Mouse (Mus musculus) neural tube, embryonic 14.5 days (tissue): ENCODE measurements around the gene Zgrf1. TPM values are rescaled to one million over a fixed set of nuclear protein-coding genes. Genes with fewer than 3 reads are reported as not detected.

Experiments
- ATAC-seq: fragments of 200-750 bp; cut with Nextera tagmentation; 2 replicates; pipeline ENCODE4 v1.8.0; 2017; ENCODE audit warnings: low read depth, mild to moderate bottlenecking, moderate TSS enrichment, moderate library complexity
- H3K27ac ChIP-seq: fragments of 300-500 bp; sonication (generic); 2 replicates; pipeline ENCODE4 v1.5.1; 2014; ENCODE audit warnings: low read depth, mild to moderate bottlenecking, control low read depth, low read length, moderate library complexity, mixed read lengths
- H3K27me3 ChIP-seq: fragments of 300-500 bp; sonication (generic); 2 replicates; pipeline ENCODE4 v1.6.1; 2014; ENCODE audit warnings: low read length; ENCODE audit not compliant: control insufficient read depth, insufficient read depth
- H3K36me3 ChIP-seq: fragments of 300-500 bp; sonication (generic); 2 replicates; pipeline ENCODE4 v1.6.1; 2014; ENCODE audit warnings: low read length, mixed read lengths; ENCODE audit not compliant: control insufficient read depth, insufficient read depth
- H3K4me1 ChIP-seq: fragments of 300-500 bp; sonication (generic); 2 replicates; pipeline ENCODE4 v1.6.1; 2014; ENCODE audit warnings: low read length; ENCODE audit not compliant: control insufficient read depth, insufficient read depth
- H3K4me2 ChIP-seq: fragments of 300-500 bp; sonication (generic); 2 replicates; pipeline ENCODE4 v1.6.1; 2014; ENCODE audit warnings: mild to moderate bottlenecking, low read depth, low read length, control low read depth
- H3K4me3 ChIP-seq: fragments of 300-500 bp; sonication (generic); 2 replicates; pipeline ENCODE4 v1.5.1; 2014; ENCODE audit warnings: low read depth, low read length, control low read depth, mixed read lengths
- H3K9ac ChIP-seq: fragments of 300-500 bp; sonication (generic); replicated peaks from 2 replicates; pipeline ENCODE4 v1.6.1; 2014; ENCODE audit warnings: low read depth, mild to moderate bottlenecking, control low read depth, low read length, mixed read lengths
- H3K9me3 ChIP-seq: fragments of 300-500 bp; sonication (generic); 2 replicates; pipeline ENCODE4 v1.6.1; 2016; ENCODE audit warnings: low read length; ENCODE audit not compliant: control insufficient read depth
- WGBS: fragments of 180-500 bp; shearing (Covaris S2); extraction: QIAGEN DNeasy Blood & Tissue Kit; methylation state at CpG from one replicate; pipeline ENCODE4 v1.1.7; 2014; 5-methylcytosine and 5-hydroxymethylcytosine counted together
- polyA plus RNA-seq: library from polyadenylated mRNA; unstranded; fragments of >200 nt; fragmentation: Nextera tagmentation; extraction: Ambion mirVana; gene quantifications from 2 replicates; pipeline ENCODE4 v1.2.1, GENCODE M21; 2014

Zgrf1 gene
- 4.1 and 5.1 TPM in 2 replicates for polyA plus RNA-seq

DNA sequence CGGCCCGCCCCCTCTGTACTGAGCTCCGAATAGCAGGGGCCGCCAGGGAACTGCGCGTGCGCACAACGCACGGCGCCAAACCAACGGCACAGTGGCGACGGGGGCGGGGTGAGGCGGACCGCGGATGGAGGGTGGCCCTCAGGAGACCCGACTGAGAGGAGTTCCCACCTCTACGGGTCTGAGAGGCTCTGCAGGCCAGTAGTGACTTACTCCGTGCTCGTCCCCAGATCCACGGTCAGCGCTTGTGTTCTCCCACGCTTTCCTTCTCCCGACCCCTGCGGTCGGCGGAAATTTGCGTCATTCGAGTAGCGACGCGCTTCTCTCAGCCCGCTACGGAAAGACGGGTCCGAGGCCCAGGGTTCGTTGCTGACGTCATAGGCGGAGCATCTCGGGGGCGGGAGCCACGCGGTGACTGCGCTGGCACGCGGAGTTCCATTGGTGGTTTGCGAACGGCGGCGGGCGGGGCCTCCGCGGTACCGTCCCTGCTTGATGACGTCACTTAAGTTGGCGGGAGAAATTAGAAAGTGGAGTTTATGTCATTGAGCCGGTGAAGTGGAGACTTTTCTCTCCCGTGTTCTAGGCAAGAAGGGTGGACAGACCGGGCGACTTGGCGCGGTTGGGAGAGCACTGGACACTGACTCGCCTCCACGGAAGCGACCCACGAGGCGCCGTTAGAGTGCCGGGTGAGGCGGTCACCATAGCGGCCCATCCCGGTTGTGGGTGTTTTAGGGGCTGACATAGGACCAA, at the start of gene Zgrf1, which contains the start of gene Larp7:
TSS of gene Zgrf1 (plus strand) at position 517 of the 747 bp plus-strand sequence.
TSS of gene Larp7 (minus strand) at position 377 of the 747 bp plus-strand sequence.
- no peaks in the 10 kb centered on the region for H3K9me3 ChIP-seq
- no peaks in the 10 kb centered on the region for H3K27me3 ChIP-seq
- no peaks in the 10 kb centered on the region for H3K36me3 ChIP-seq
- ATAC-seq: peak; percentile 99
- H3K4me3 ChIP-seq: peak within 1 kb of the TSS; percentile 61
- under 1% methylated on average over 71 of the region's 73 CpGs for WGBS
- H3K9ac ChIP-seq: peak within 1 kb of the TSS; percentile 73
- H3K27ac ChIP-seq: peak within 1 kb of the TSS; percentile 95
- H3K4me1 ChIP-seq: 0 out of 2 replicates have a peak, but pooled peaks cover 3% of the 10 kb centered on the region
- H3K4me2 ChIP-seq: peak within 1 kb of the TSS; percentile 67

DNA sequence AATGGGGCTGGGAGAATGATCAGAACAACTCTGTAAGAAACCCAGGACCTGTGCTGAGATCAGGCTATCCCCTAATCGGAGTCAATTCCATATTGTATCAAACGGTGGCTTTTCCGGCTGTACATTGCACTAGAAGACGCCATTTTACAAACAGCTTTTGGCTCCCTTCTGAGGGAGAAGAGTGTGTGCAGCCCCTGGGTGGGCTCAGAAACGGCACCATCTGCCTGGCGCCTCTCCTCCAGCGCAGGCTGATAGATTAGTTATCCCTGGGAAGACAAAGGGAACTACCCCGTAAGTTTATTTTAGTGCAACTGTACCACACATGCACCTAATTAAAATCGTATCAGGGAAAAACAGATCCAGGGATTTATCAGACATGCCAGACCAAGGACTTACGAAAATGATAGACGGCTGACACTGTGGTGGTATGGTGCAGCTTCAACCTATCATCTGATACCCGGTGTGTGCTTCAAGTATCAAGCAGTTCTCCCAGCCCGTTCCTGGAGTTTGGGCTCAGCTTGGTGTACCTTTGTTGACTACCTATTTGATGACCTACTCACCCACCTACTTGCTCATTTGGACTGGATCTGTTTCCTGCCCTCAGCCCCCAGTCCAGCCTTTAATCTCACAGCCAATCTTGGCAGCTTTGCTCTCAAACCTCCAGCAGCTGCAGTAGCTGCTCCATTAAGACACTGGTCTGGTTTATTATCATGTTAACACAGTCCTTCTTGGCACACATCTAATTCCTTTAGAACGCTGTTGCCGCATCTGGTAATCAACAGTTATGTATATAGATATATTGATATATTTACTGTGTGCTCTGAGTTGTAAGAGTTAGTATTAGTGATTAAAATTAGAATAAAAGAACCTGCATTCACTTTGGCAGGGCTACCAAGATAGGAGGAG, 45.2 kb upstream of the Zgrf1 start:
- no peaks in the 10 kb centered on the region for H3K9me3 ChIP-seq
- WGBS: 74% methylated on average over 15 of the region's 15 CpGs
- H3K4me3 ChIP-seq: no peak overlapping the region
- H3K36me3 ChIP-seq: no peaks in the 10 kb centered on the region
- no peaks in the 10 kb centered on the region for H3K4me1 ChIP-seq
- H3K9ac ChIP-seq: no peak overlapping the region
- H3K4me2 ChIP-seq: no peak overlapping the region
- H3K27me3 ChIP-seq: no peaks in the 10 kb centered on the region
- no peak for ATAC-seq
- no peak overlapping the region for H3K27ac ChIP-seq

DNA sequence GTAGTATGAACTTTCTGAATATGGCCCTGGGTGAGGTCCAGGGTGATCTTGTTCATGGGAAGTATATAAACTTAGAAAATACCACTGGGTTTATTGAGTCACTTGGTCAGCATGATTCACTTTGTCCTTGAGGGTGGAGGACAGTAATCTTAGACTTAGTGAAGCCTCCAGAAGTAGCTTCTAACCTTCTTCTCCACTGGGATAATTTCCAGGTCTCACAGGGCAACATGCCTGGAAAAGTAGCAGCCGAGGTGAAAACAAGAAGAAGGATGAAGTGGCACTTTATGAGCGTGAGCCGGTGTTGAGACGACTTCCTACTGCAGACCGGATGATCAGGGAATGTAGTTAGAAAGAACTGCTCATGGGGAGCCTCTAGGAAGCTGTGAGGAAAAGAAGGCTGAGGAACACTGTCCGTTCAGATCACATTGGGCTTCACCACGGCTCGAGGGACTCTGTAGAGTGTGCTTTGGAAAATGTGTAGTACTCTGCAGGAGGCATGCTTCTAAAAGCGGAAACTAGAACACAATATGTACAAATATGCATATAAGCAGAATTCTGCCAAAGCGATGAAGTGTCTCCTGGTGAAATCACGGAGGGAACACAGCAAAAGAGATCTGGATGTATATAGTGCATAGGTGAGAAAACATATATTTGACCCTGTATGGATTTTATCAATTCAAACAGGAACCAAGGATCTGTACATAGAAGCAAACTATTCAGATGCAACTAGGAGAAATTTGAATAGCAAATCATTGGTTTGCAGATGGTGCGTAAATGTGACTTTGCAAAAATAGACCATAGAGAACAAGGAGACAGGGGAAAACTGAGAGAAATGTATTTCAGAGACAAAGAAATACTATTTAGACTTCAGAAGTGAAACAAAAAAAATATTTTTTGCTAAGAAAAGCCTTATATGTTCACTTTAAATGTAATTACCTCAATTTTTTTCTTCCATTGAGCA, 41.2 kb upstream of the Zgrf1 start:
- Histone ChIP-seq H3K27ac (no peak overlapping the region), H3K9me3 (no peaks in the 10 kb centered on the region), H3K36me3 (no peaks in the 10 kb centered on the region), H3K4me2 (no peak overlapping the region), H3K4me3 (no peak overlapping the region), H3K27me3 (no peaks in the 10 kb centered on the region), H3K4me1 (no peaks in the 10 kb centered on the region), H3K9ac (no peak overlapping the region)
- WGBS: 83% methylated on average over 12 of the region's 12 CpGs
- ATAC-seq: no peak

DNA sequence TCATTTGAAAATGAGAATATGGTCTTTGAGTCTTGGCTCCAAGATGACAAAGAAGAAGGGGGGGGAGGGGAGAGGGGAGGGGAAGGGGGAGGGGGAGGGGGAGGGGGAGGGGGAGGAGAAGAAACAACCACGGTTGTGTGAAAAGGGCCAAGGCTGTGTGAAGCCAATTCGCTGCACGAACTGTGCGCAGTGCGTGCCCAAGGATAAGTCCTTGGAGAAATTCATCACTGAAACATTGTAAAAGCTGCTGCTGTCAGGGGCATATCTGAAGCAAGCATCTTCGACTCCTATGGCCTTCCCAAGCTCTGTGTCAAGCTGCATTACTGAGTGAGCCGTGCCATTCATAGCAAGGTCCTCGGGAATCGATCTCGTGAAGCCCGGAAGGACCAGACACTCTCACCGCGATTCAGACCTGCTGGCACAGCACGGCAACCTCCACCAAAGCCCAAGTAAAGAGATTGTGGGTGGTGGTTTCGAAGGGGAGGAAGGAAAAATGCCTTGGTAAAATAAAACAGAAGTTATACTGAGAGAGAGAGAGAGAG, 40.4 kb upstream of the Zgrf1 start:
- Histone ChIP-seq H3K9ac (no peak overlapping the region), H3K27me3 (no peaks in the 10 kb centered on the region), H3K36me3 (no peaks in the 10 kb centered on the region), H3K4me2 (no peak overlapping the region), H3K4me3 (no peak overlapping the region), H3K27ac (no peak overlapping the region), H3K9me3 (no peaks in the 10 kb centered on the region), H3K4me1 (no peaks in the 10 kb centered on the region)
- no peak for ATAC-seq
- 78% methylated on average over 15 of the region's 15 CpGs for WGBS

DNA sequence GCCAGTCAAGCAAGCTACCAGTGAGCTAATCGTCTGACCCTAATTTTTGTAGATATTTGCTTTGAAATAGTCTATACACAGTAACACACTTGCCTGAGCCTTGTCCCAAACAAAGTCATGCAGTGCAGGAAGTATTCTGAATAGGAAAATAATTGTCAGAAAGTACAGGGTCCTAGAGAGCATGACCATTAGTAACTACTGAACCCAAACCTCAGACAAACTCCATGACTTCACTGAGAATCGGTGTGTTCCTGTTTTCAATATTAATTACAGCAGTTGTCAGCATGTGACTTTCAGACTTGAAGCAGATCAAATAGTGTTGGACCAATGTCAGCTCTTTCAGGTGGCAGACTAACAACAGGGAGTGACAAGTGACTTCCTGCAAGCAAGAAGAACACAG, 39.6 kb upstream of the Zgrf1 start:
- no peak for ATAC-seq
- 91% methylated on average over 2 of the region's 2 CpGs for WGBS
- no peak overlapping the region for H3K4me2 ChIP-seq
- no peak overlapping the region for H3K9ac ChIP-seq
- no peaks in the 10 kb centered on the region for H3K4me1 ChIP-seq
- H3K27ac ChIP-seq: no peak overlapping the region
- H3K27me3 ChIP-seq: no peaks in the 10 kb centered on the region
- H3K36me3 ChIP-seq: no peaks in the 10 kb centered on the region
- no peak overlapping the region for H3K4me3 ChIP-seq
- no peaks in the 10 kb centered on the region for H3K9me3 ChIP-seq

DNA sequence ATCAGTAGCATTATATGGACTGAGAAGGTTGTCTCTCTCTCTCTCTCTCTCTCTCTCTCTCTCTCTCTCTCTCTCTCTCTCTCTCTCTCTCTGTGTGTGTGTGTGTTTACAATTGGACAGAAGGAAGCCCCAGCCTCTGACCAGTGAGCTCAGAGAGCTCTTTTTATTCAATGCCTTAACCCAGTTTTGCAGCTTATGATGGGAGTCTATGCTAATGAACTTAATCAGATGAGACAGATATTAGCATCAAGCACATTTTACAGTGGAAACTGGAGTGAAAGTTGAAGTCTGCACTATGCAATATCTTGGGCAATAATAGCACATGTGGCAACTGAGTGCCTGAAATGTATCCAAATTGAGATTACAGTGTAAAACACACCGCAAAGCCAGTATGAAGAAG, 38.0 kb upstream of the Zgrf1 start:
- Histone ChIP-seq H3K36me3 (no peaks in the 10 kb centered on the region), H3K4me3 (no peak overlapping the region), H3K27me3 (no peaks in the 10 kb centered on the region), H3K9ac (no peak overlapping the region), H3K4me1 (no peaks in the 10 kb centered on the region), H3K9me3 (no peaks in the 10 kb centered on the region), H3K27ac (no peak overlapping the region), H3K4me2 (no peak overlapping the region)
- WGBS: 92% methylated on average over 1 of the region's 1 CpGs
- ATAC-seq: no peak

DNA sequence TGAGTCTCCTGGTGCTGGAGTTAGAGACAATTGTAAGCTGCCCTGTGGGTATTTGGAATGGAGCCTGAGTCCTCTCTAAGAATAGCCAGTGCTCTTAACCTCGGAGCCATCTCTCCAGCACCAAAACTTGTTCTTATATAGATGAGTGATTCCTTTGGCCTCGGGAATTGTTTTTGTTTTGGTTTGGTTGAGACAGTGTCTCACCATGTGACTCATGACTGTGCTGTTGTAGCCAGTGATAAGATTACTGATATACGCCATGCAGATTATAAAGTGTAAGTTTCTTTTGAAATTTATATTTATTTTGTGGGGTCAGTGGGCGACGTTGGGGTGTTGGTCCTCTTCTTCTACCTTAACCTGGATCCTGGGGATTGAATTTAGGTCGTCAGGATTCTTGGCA, 33.0 kb upstream of the Zgrf1 start:
- Histone ChIP-seq H3K27ac (no peak overlapping the region), H3K4me3 (no peak overlapping the region), H3K4me1 (no peaks in the 10 kb centered on the region), H3K36me3 (no peaks in the 10 kb centered on the region), H3K4me2 (no peak overlapping the region), H3K27me3 (no peaks in the 10 kb centered on the region), H3K9ac (no peak overlapping the region), H3K9me3 (no peaks in the 10 kb centered on the region)
- WGBS: 91% methylated on average over 6 of the region's 6 CpGs
- no peak for ATAC-seq

DNA sequence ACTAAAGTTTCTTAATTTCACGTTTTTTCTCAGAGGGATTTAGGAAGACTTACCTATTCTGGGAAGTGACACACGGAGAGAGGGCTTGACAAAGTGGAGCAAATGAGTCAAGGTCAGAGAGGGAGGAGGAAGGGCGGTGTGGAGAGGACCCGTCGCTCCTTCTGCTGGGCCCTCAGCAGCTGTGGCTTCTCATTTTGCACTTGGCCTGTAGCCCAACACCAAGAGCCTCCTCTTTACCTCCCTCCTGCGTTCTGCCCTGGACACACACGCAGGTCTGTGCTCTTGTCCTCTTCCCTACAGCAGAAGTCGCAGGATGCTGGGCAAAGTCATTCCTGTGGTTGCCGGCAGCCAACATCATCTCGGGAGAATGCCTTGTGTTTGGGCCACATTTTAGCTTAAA, 32.1 kb upstream of the Zgrf1 start:
- no peak overlapping the region for H3K9ac ChIP-seq
- WGBS: 80% methylated on average over 10 of the region's 10 CpGs

More for the DNA sequence above, 32.1 kb upstream of the Zgrf1 start:
- Histone ChIP-seq H3K4me3 (no peak overlapping the region), H3K4me2 (no peak overlapping the region), H3K27ac (no peak overlapping the region), H3K9me3 (no peaks in the 10 kb centered on the region), H3K27me3 (no peaks in the 10 kb centered on the region), H3K36me3 (no peaks in the 10 kb centered on the region), H3K4me1 (no peaks in the 10 kb centered on the region)
- no peak for ATAC-seq
